Mouse (Mus musculus) urinary bladder, adult 18-20 months (tissue): ENCODE measurements at regions not wholly inside any gene's neighbourhood (a gene's known extent, or its start where the extent isn't known, plus 50 kb on each side); places are given as distances from the start of the nearest gene placed in this dataset.

ENCODE experiments used
- DNase-seq, 2 experiments: peaks; one replicate each; pipeline ENCODE4 v3.0.0; 2022; ENCODE audit warnings: low spot score in 2 of 2, mixed read lengths in 2 of 2

DNA sequence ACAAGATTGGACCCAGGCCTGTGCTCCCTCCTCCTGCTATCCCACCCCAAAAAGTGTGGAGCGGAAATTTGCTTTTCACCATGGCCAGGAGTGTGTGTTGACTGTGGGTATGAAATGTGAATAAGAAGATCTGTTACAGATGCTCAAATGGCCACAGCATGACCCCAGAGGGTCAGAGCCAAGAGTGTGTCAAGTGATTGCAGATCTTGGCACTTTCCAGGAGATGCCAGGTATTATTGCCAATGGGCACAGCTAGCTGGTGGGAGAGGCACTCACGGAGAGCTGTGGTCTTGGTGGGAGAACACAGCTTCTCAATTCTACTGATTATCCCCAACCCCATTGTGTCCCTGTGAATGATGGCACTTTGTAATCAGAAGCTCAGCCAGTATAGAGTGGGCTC, 62.7 kb downstream of the Smim20 start:
- DNase-seq = no peak

- no peak for DNase-seq
Measured at GRCm38 (mm10) chr5:53336704-53337103, 69.8 kb downstream of the Smim20 start.

DNA sequence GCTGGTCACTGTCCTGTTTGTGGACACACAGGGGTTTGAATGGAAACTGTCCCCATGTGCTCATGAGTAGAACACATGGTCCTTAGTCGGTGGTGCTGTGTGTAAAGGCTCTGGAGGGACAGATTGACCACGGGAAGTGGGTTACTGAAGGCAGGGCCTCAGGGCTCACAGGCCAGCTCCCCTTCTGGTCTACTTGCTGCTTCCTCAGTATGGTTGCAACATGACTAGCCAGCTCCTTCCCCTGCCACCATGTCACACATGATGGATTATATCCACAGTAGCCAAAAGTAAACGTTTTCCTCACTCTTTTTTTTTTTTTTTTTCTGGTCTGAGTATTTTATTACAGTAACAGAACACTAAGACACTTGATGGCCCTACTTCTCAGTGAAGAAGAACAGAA, 70.9 kb downstream of the Smim20 start:
- DNase-seq = no peak

DNA sequence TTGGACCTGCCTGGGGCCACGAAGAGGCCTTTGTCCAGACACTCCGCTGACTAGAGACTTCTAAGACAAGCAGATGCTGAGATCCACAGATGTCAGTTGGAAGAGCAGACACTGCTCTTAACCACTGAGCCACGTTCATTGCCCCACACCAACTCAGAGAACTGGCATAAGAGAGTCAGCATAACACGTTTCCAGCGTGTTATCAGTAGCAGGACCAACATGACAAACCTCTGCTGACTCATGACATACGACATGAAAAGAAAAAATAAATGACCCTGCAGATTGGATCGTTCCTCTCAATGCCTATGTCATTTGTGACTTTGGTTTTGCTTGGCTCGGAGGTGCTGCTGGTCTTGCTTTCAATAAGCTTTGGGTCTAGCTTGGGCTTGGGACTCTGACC, 78.3 kb downstream of the Smim20 start:
- DNase-seq = no peak

DNA sequence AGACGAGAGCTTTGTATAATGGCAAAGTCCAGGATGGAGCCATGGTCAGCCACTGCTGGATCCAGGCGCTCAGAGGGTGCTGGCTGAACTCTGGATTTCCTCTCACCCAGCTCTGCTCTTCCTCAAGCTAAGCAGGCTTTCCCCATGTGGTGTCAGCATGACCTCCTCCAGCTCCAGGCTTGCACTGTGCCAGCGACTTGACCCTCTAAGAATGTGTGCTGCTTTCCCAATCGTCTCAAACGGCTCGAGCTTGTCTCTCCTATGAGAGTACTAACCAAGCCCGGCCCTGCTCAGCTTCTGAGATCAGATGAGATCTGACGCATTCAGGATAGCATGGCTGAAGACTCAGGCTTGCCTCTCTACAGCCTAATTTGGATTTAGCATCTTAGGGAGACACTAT, 79.1 kb downstream of the Smim20 start:
- peak; percentile 26 to 60 for DNase-seq

DNA sequence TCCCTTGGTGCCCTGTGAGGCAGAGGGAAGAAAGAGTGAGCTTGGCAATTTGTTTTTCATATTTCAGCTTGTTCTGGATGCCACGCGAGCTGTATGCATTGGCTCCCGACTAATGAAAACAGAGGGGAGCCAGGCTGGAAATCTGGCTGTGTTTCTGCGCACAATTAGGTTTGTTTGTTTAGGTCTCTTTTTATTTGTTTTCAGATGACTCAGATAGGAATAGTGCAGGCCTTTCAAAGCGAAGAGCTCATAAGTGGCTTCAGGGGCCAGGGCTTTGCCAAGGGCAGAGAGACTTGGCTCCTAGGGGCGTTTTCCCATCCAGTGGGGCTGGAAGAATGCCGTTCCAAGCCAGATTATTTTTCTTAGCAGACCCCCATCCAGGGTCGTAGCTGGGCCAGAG, 79.9 kb downstream of the Smim20 start:
- peak; percentile 11 to 25 for DNase-seq

GRCm38 (mm10) chr5:53352852-53353251, 86.0 kb downstream of the Smim20 start:
- no peak for DNase-seq

DNA sequence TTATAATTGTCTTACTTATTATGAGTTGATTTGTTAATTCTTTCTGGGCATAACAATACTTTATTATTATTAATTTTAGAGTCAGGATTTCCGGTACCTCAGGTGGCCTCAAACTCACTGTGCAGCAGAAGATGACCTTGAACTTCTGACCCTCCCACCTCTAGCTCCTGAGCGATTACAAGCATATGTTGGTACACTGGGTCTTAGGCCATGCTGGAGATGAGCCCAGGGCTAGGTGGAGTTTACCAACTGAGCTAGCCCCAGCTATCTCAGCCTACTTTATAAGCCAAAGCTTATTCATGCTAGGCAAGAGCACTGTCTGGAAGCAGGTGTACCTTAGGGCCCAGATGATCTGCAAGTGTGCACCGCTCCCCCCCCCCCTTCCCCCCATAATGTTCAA, 87.4 kb downstream of the Smim20 start:
- no peak for DNase-seq

- DNase-seq = peak; percentile 63 to 81
Measured at GRCm38 (mm10) chr5:53355069-53355468, 88.2 kb downstream of the Smim20 start.

- DNase-seq = no peak
Measured at GRCm38 (mm10) chr5:53357086-53357608, 90.3 kb downstream of the Smim20 start.

DNA sequence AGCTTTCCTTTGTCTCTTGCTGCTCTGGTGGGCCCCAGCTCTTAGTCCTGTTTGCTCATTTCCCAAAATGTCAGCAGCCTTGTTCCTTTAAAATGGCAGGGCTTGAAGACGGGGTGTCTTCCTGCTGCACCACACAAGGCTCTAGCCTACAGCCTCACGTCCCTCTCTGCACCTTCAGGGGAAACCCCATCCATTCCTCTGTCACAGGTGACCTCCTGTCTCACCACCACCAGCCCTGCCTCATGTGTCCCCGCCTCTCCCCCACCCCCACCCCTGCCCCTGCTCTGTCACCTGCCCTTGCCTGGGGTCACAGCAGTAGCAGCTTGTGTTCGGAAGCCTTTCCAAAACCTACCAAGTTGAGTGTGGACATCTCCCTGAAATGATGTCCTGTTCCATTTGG, 91.3 kb downstream of the Smim20 start:
- no peak for DNase-seq

GRCm38 (mm10) chr5:53359887-53360286, 93.0 kb downstream of the Smim20 start:
- no peak for DNase-seq

GRCm38 (mm10) chr5:53361295-53361694, 94.4 kb downstream of the Smim20 start:
- no peak for DNase-seq

DNA sequence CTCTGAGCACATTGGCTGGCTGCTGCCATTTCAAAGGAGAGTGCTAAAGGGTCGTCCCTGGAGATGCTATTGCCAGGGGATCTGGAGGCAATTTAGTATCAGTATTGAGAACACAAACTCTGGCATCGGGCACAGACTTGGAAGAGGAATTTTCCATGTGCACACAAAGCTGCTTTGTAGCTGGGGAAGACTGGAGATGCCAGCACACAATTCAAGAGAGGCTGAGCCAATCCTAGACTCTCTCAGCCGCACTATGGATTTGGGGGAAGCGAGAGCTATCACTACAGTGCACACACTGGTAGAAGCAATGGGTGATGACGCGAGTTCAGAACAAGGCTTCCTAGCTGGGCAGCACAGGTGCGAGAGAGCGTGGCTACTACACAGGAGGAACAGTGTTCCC, 97.0 kb downstream of the Smim20 start:
- no peak for DNase-seq

GRCm38 (mm10) chr5:53366882-53367561, 98.9 kb upstream of the Rbpj start:
- DNase-seq = no peak

DNA sequence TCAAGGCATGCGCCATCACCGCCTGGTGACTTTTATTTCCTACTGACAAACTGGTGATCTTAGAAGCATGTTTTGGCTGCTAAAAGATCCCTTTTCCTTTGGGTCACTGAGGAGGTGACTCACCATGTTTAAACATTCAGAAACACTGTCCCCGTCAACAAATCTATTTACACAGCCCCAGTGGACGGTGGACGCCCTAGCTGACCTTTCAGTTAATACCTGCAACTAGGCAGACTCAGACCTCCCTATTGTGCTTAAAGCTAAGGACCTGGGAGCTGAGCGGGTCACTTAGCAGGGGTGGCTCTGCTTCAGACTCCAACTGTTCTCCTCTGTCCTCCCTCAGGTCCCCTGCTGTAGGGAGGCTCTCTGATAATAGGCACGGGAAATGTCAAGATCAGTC, 95.7 kb upstream of the Rbpj start:
- no peak for DNase-seq

- peak in 1 of 2 experiments; percentile 68 for DNase-seq
Measured at GRCm38 (mm10) chr5:53371638-53372037, 94.3 kb upstream of the Rbpj start.

GRCm38 (mm10) chr5:53373315-53373714, 92.6 kb upstream of the Rbpj start:
- no peak for DNase-seq

DNA sequence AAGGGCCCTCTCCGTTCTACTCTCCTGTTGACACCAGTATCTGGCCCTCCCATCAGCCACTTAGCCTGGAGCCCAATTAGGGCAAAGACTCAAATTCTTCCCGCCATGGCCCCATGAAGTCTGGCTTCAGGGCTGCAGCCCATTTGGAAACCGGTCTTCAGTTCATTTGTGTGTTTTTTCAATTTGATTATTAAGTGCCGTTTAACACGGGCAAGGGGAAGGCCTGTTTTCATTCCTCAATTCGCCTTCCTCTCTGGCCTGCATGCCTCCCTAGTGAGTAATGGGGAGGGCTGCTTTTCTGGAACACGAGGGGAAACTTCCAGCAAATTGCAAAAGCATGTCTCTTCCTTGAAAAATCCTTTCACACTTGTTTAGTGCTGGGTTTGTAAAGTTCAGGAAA, 89.1 kb upstream of the Rbpj start:
- DNase-seq = peak in 1 of 2 experiments; percentile 39

- no peak for DNase-seq
Measured at GRCm38 (mm10) chr5:53377698-53378097, 88.3 kb upstream of the Rbpj start.

DNA sequence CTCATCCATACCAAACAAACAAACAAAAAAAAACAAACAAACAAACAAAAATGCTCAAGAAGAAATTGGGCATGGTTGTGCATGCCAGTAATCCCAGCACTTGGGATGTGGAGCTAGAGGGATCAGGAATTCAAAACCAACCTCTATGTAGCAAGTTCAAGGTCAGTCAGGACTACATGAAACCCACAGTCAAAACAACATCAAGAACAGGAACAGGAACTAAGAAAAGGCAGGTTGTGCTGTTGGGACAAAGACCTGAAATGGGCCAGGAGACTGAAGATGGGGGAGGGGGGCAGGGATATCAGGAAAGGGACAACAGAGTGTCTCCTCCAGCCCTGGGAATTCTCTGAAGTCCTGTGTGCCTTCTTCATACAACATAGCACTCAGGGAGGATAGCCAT, 87.8 kb upstream of the Rbpj start:
- no peak for DNase-seq

DNA sequence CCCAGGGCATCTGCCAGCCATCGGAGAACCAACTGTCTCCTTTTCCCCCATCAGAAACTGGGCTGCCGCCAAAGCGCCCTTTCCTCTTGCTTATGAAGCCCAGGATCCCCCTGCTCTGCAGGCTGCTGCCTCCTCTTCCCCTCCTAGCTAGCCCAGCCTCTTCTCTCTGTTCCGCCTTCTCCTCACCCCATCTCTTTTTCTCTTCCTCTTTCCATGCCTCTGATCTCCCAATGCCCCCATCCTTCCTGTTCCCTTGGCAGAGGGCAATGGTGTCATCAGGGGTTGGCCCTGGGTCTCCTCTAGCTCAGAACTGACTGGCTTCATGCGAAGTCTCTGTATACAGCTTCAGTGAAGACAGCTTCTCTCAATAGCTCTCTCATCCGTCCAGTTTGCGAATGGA, 87.4 kb upstream of the Rbpj start:
- no peak for DNase-seq

GRCm38 (mm10) chr5:53379612-53380011, 86.3 kb upstream of the Rbpj start:
- peak; percentile 38 to 43 for DNase-seq

DNA sequence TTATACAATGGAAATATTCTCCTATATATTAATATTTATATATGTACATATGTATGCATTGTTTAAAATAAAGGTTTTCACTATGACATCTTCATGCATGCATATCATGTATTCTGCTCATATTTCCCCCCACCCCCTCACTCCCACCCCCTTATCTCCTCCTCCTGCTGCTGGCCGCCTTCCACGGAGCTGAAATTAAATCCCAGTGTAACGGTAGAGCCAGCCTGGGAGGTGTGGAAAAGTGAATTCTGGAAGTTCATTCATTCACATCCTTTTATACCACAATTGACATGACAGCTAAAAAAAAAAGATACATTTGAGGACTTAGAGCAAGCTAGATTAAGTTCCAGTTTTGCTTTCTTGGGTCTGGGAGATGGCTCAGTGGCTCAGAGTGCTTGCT, 85.7 kb upstream of the Rbpj start:
- no peak for DNase-seq
